Mouse (Mus musculus): ENCODE data around the gene Syk. TPM values are rescaled to one million over a fixed set of nuclear protein-coding genes. Genes with fewer than 3 reads are reported as not detected.

The Syk gene
- total RNA-seq, 1 experiment, result 13.3 TPM

DNA sequence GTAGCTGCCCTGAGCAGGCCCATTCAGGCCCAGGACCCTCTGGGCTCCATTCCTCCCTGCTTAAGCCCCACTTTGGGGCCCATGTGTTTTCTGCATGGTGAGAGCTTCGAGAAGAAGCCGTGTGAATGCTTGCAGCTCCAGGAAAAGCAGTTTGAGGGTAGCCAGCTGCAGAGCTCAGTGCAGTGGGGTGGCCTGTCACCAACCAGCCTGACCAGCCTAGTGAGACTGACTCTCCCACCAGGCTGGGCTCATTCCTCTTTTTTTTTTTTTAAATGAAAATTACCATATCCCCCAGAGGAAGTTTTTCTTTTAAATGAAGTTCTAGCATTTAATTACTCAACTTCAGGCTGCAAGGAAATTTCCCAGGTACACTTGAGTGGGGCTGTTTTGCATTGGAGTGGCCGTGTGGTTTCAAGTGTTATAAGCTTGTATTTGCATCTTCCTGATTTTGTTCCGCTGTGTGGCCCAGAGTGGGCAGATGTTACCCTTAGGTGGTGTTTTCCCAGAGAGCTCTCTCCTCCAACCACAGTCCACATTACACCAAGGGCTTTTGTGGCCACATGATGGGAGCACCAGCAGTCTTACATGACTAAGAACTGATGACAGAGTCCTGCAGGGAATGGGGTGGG, 17.2 kb downstream of the Syk start:
- TF ChIP-seq ZNF384 (IDR thresholded peaks at IDR 0.05; ENCODE audit: low read depth, low read length) (no peak), HCFC1 (IDR thresholded peaks at IDR 0.05; ENCODE audit: borderline replicate concordance, insufficient read depth, low read length) (no peak), MAFK (IDR thresholded peaks at IDR 0.05; ENCODE audit: insufficient read depth, low read depth, low read length) (no peak), CHD2 (IDR thresholded peaks at IDR 0.05; ENCODE audit: low read depth, low read length) (no peak), ZC3H11A (IDR thresholded peaks at IDR 0.05; ENCODE audit: borderline replicate concordance, low read depth, low read length) (no peak)
- H3K9me3 ChIP-seq (ENCODE audit: control insufficient read depth, insufficient read depth, low read depth, low read length), result no peaks in the 10 kb centered on the region
- DNase-seq (ENCODE audit: low read depth, low spot score), result no peak
- no peak overlapping the region for H3K27ac ChIP-seq (ENCODE audit: insufficient read depth, low read depth, low read length, poor library complexity, severe bottlenecking)
- H3K9ac ChIP-seq (ENCODE audit: insufficient read depth, low read depth, low read length, poor library complexity, severe bottlenecking), result no peak overlapping the region
- H3K4me1 ChIP-seq (ENCODE audit: control insufficient read depth in 2 of 2, insufficient read depth in 2 of 2, low read length in 2 of 2, poor library complexity in 1 of 2), result no peaks in the 10 kb centered on the region
- in situ Hi-C loops (cut with MboI; ENCODE audit: low sequenced_read_pairs in 2 of 2, unreplicated experiment in 2 of 2), result no loop called here
- peaks cover 3% of the 10 kb centered on the region; the same call in 1 of the 2 replicates for H3K36me3 ChIP-seq (ENCODE audit: control insufficient read depth, insufficient read depth, low read length, poor library complexity, severe bottlenecking)
- no peak overlapping the region for H3K4me3 ChIP-seq (ENCODE audit: insufficient read depth in 1 of 2, low read depth in 1 of 2, low read length in 2 of 2, poor library complexity in 1 of 2, severe bottlenecking in 1 of 2)

DNA sequence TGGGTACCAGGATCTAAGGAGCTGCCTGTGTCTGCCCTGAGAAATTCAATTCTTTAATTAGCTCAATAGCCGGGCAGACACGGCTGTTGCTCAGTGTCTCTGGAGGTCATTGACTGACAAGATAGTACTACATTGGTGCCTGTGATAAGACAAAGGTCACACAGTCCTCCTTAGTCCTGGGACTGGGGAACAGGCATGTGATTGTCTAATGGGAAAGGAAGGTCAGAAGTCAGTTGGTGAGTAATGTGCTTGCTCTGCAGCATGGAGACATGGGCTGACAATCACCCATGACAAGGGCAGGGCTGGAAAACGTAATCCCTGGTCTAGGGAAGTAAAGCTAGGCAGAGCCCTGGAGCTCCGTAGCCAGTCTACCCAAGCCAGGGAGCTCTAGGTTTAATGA, 19.8 kb downstream of the Syk start:
- no peak for DNase-seq (ENCODE audit: low read depth, low spot score)
- TF ChIP-seq HCFC1 (IDR thresholded peaks at IDR 0.05; ENCODE audit: borderline replicate concordance, insufficient read depth, low read length) (no peak), ZNF384 (IDR thresholded peaks at IDR 0.05; ENCODE audit: low read depth, low read length) (no peak), ZC3H11A (IDR thresholded peaks at IDR 0.05; ENCODE audit: borderline replicate concordance, low read depth, low read length) (no peak), CHD2 (IDR thresholded peaks at IDR 0.05; ENCODE audit: low read depth, low read length) (no peak), MAFK (IDR thresholded peaks at IDR 0.05; ENCODE audit: insufficient read depth, low read depth, low read length) (no peak)
- Histone ChIP-seq H3K4me3 (ENCODE audit: insufficient read depth in 1 of 2, low read depth in 1 of 2, low read length in 2 of 2, poor library complexity in 1 of 2, severe bottlenecking in 1 of 2) (no peak overlapping the region), H3K36me3 (ENCODE audit: control insufficient read depth, insufficient read depth, low read length, poor library complexity, severe bottlenecking) (peaks cover 2% of the 10 kb centered on the region; the same call in 1 of the 2 replicates), H3K9ac (ENCODE audit: insufficient read depth, low read depth, low read length, poor library complexity, severe bottlenecking) (no peak overlapping the region), H3K9me3 (ENCODE audit: control insufficient read depth, insufficient read depth, low read depth, low read length) (no peaks in the 10 kb centered on the region), H3K27ac (ENCODE audit: insufficient read depth, low read depth, low read length, poor library complexity, severe bottlenecking) (no peak overlapping the region), H3K4me1 (ENCODE audit: control insufficient read depth in 2 of 2, insufficient read depth in 2 of 2, low read length in 2 of 2, poor library complexity in 1 of 2) (no peaks in the 10 kb centered on the region)
- in situ Hi-C loops (cut with MboI; ENCODE audit: low sequenced_read_pairs in 2 of 2, unreplicated experiment in 2 of 2), result no loop called here

DNA sequence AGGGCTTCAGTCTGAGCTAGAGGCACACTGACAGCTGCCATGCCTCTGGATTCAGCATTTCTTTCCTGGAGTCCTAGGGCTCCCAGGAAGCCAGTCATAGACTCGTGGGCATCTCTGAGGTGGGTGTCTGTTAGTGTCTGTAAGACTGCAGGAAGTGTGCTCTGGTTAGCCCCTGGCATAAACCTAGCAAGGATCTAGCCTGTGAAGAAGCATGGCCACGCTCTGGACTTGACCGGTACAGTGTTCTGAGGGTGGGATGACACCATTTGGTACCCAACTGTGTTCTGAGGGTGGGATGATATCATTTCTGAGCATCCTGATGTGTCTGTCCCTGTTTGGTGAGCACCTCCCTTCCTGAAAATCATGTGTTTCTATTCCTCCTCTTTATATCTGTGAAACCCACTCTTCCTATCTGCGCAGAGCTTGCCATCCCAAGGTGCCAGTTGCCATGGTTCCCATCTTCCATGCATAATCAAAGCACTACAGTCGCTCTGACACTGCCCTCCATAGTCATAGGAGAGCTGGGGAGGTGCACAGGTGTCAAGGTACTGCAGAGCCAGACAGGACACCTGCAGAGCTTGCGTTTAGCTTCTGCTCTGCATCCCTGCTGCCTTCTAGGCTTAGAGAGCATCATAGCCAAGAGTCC, 20.9 kb downstream of the Syk start:
- no peak overlapping the region for H3K9ac ChIP-seq (ENCODE audit: insufficient read depth, low read depth, low read length, poor library complexity, severe bottlenecking)
- no peaks in the 10 kb centered on the region for H3K9me3 ChIP-seq (ENCODE audit: control insufficient read depth, insufficient read depth, low read depth, low read length)
- no peaks in the 10 kb centered on the region for H3K36me3 ChIP-seq (ENCODE audit: control insufficient read depth, insufficient read depth, low read length, poor library complexity, severe bottlenecking)
- no peak for DNase-seq (ENCODE audit: low read depth, low spot score)
- no peak for TF ChIP-seq ZNF384 (IDR thresholded peaks at IDR 0.05; ENCODE audit: low read depth, low read length)
- TF ChIP-seq CHD2 (IDR thresholded peaks at IDR 0.05; ENCODE audit: low read depth, low read length), result no peak
- TF ChIP-seq MAFK (IDR thresholded peaks at IDR 0.05; ENCODE audit: insufficient read depth, low read depth, low read length), result no peak
- no peak for TF ChIP-seq ZC3H11A (IDR thresholded peaks at IDR 0.05; ENCODE audit: borderline replicate concordance, low read depth, low read length)
- no peak for TF ChIP-seq HCFC1 (IDR thresholded peaks at IDR 0.05; ENCODE audit: borderline replicate concordance, insufficient read depth, low read length)
- in situ Hi-C loops (cut with MboI; ENCODE audit: low sequenced_read_pairs in 2 of 2, unreplicated experiment in 2 of 2), result no loop called here
- no peak overlapping the region for H3K4me3 ChIP-seq (ENCODE audit: insufficient read depth in 1 of 2, low read depth in 1 of 2, low read length in 2 of 2, poor library complexity in 1 of 2, severe bottlenecking in 1 of 2)
- H3K4me1 ChIP-seq (ENCODE audit: control insufficient read depth in 2 of 2, insufficient read depth in 2 of 2, low read length in 2 of 2, poor library complexity in 1 of 2), result no peaks in the 10 kb centered on the region
- H3K27ac ChIP-seq (ENCODE audit: insufficient read depth, low read depth, low read length, poor library complexity, severe bottlenecking), result no peak overlapping the region

DNA sequence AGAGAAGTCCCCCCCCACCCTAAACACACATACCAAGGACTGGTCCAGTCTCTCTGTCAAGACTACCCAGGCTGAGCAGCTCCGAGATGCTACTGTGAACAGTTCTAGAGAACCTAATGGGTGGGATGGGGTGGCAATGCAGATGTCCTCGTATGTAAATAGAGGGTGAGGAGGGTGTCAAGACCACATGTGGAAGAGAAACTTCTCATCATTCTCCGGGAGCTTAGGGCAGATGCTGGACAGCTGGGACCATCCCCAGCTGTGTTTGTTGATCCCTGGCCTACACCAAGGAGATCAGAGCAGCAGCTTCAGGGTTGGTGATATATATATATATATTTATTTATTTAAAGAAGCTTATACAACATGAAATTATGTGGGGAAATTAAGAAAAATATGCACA, 22.0 kb downstream of the Syk start:
- in situ Hi-C loops (cut with MboI; ENCODE audit: low sequenced_read_pairs in 2 of 2, unreplicated experiment in 2 of 2), result no loop called here
- DNase-seq (ENCODE audit: low read depth, low spot score), result no peak
- H3K9ac ChIP-seq (ENCODE audit: insufficient read depth, low read depth, low read length, poor library complexity, severe bottlenecking), result no peak overlapping the region
- H3K9me3 ChIP-seq (ENCODE audit: control insufficient read depth, insufficient read depth, low read depth, low read length), result no peaks in the 10 kb centered on the region
- H3K27ac ChIP-seq (ENCODE audit: insufficient read depth, low read depth, low read length, poor library complexity, severe bottlenecking), result no peak overlapping the region
- no peak overlapping the region for H3K4me3 ChIP-seq (ENCODE audit: insufficient read depth in 1 of 2, low read depth in 1 of 2, low read length in 2 of 2, poor library complexity in 1 of 2, severe bottlenecking in 1 of 2)
- H3K36me3 ChIP-seq (ENCODE audit: control insufficient read depth, insufficient read depth, low read length, poor library complexity, severe bottlenecking), result no peaks in the 10 kb centered on the region; the same call in 1 of the 2 replicates
- H3K4me1 ChIP-seq (ENCODE audit: control insufficient read depth in 2 of 2, insufficient read depth in 2 of 2, low read length in 2 of 2, poor library complexity in 1 of 2), result no peaks in the 10 kb centered on the region; a peak in 1 of 4 replicates
- TF ChIP-seq HCFC1 (IDR thresholded peaks at IDR 0.05; ENCODE audit: borderline replicate concordance, insufficient read depth, low read length) (no peak), MAFK (IDR thresholded peaks at IDR 0.05; ENCODE audit: insufficient read depth, low read depth, low read length) (no peak), CHD2 (IDR thresholded peaks at IDR 0.05; ENCODE audit: low read depth, low read length) (no peak), ZNF384 (IDR thresholded peaks at IDR 0.05; ENCODE audit: low read depth, low read length) (no peak), ZC3H11A (IDR thresholded peaks at IDR 0.05; ENCODE audit: borderline replicate concordance, low read depth, low read length) (no peak)
